Mouse (Mus musculus): ENCODE measurements at regions not wholly inside any gene's neighbourhood (a gene's known extent, or its start where the extent isn't known, plus 50 kb on each side); places are given as distances from the start of the nearest gene placed in this dataset.

DNA sequence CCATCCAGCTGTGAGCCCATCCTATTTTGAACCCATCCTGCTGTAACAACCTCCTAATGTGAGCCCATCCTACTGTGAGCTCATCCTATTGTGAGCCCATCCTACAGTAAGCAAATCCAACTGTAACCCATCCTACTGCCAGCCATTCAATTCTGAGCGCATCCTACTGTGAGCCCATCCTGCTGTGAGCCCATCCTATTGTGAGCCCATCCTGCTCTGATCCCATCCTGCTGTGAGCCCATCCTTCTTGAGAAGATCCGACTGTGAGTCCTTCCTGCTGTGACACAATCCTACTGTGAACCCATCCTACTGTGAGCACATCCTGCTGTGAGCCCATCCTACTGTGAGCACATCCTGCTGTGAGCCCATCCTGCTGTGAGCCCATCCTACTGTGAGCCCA lies 175.5 kb upstream of the Rybp start:
- H3K27ac ChIP-seq (ENCODE audit: low read depth, low read length) = no peak overlapping the region
- no peaks in the 10 kb centered on the region for H3K36me3 ChIP-seq (ENCODE audit: control insufficient read depth, insufficient read depth)
- H3K9me3 ChIP-seq (ENCODE audit: control insufficient read depth) = no peaks in the 10 kb centered on the region
- no peak for TF ChIP-seq CTCF (IDR thresholded peaks at IDR 0.05; ENCODE audit: low read depth)
- no peak for ATAC-seq
- WGBS = 88% methylated on average over 2 of the region's 2 CpGs
- H3K4me2 ChIP-seq (replicated peaks; ENCODE audit: low read depth) = no peak overlapping the region
- no peak overlapping the region for H3K4me3 ChIP-seq (ENCODE audit: low read depth, low read length)
- no peaks in the 10 kb centered on the region for H3K27me3 ChIP-seq (replicated peaks; ENCODE audit: control insufficient read depth, insufficient read depth, low read length)
- H3K9ac ChIP-seq (ENCODE audit: low read depth, low read length) = no peak overlapping the region
- H3K4me1 ChIP-seq (replicated peaks; ENCODE audit: control insufficient read depth, insufficient read depth, low read length) = no peaks in the 10 kb centered on the region

DNA sequence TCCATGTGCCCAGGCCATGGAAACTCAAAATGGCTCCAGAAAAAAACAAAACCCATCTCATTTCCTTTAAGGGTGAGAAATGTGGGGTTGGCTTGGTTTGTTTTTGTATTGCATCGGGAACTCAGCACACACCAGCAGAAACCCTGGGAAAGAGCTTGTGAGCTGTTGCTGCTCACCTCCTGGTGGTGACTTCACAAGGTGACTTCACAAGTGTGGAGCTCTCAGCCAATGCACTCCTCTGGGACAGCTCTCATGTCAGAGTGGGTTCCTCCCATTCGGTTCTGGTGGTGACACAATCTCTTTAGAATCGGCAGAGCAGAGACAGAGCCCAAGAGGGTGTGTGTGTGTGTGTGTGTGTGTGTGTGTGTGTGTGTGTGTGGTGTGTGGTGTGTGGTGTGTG lies 166.1 kb upstream of the Rybp start:
- Histone ChIP-seq H3K9ac (ENCODE audit: low read depth, low read length) (no peak overlapping the region), H3K27me3 (replicated peaks; ENCODE audit: control insufficient read depth, insufficient read depth, low read length) (no peaks in the 10 kb centered on the region), H3K9me3 (ENCODE audit: control insufficient read depth) (0 out of 2 replicates have a peak, but pooled peaks cover 3% of the 10 kb centered on the region), H3K4me2 (replicated peaks; ENCODE audit: low read depth) (no peak overlapping the region), H3K36me3 (ENCODE audit: control insufficient read depth, insufficient read depth) (no peaks in the 10 kb centered on the region; the same call in 1 of the 2 replicates), H3K27ac (ENCODE audit: low read depth, low read length) (no peak overlapping the region), H3K4me3 (ENCODE audit: low read depth, low read length) (no peak overlapping the region), H3K4me1 (replicated peaks; ENCODE audit: control insufficient read depth, insufficient read depth, low read length) (no peaks in the 10 kb centered on the region)
- TF ChIP-seq CTCF (IDR thresholded peaks at IDR 0.05; ENCODE audit: low read depth) = peak; percentile 3; the same call in 1 of the 2 replicates
- ATAC-seq = no peak
- WGBS = 89% methylated on average over 3 of the region's 3 CpGs

DNA sequence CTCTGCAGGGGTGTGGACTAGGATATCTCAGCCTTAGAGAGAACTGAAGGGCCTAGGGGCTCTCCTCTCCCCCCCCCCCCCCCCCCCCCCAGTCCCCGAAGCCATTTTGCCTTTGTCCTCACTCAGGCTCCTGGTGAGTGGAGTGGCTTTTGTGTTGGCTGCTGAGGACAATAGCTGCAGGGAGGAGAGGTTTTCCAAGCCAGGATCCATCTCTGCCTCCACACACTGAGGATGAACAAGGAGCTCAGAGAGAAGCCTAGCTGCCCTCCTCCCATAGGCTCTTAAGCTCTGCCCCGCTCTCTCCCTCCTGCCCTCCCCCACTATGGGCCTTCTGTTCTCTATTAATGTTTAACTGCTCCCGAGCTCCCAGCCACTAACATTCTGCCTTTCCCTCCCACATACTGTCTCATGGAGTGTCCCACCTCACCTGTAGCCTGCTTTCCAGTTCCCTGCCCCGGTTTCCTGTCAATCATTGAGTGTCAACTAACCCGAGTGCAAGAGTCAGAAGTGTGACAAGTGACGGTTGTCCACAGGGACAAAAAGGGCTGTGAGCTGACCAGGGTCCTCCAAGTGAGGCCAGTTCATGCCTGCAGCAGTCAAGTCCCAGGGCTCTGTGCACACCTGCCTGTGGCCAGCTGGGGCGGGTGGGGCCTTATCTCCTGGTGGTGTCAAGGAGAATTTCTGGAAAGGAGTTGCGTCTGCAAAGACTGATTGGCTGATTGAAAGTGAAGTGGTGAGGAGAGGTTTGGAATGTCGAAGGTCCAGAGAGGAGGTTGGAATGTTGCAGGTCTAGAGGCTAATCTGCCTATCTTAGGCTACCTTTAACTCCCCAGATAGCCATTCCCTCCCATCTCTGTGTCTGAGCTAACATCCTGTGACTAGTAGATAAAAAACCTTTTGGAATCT lies 165.1 kb upstream of the Rybp start:
- no peak overlapping the region; the same call in 1 of the 2 replicates for H3K4me2 ChIP-seq (replicated peaks; ENCODE audit: low read depth)
- H3K4me1 ChIP-seq (replicated peaks; ENCODE audit: control insufficient read depth, insufficient read depth, low read length) = no peaks in the 10 kb centered on the region
- 34% methylated on average over 8 of the region's 9 CpGs for WGBS
- H3K27ac ChIP-seq (ENCODE audit: low read depth, low read length) = no peak overlapping the region
- H3K9ac ChIP-seq (ENCODE audit: low read depth, low read length) = no peak overlapping the region
- no peaks in the 10 kb centered on the region; the same call in 1 of the 2 replicates for H3K36me3 ChIP-seq (ENCODE audit: control insufficient read depth, insufficient read depth)
- peak; percentile 60 for ATAC-seq
- 0 out of 2 replicates have a peak, but pooled peaks cover 3% of the 10 kb centered on the region for H3K9me3 ChIP-seq (ENCODE audit: control insufficient read depth)
- no peaks in the 10 kb centered on the region for H3K27me3 ChIP-seq (replicated peaks; ENCODE audit: control insufficient read depth, insufficient read depth, low read length)
- 0 out of 2 replicates have a peak, but pooled peaks have one; percentile 8 for TF ChIP-seq CTCF (IDR thresholded peaks at IDR 0.05; ENCODE audit: low read depth)
- no peak overlapping the region for H3K4me3 ChIP-seq (ENCODE audit: low read depth, low read length)

- 95% methylated on average over 6 of the region's 6 CpGs for WGBS
- no peak for ATAC-seq
- Histone ChIP-seq H3K4me1 (replicated peaks; ENCODE audit: control insufficient read depth, insufficient read depth, low read length) (no peaks in the 10 kb centered on the region), H3K9me3 (ENCODE audit: control insufficient read depth) (0 out of 2 replicates have a peak, but pooled peaks cover 3% of the 10 kb centered on the region), H3K27me3 (replicated peaks; ENCODE audit: control insufficient read depth, insufficient read depth, low read length) (no peaks in the 10 kb centered on the region), H3K4me2 (replicated peaks; ENCODE audit: low read depth) (no peak overlapping the region), H3K36me3 (ENCODE audit: control insufficient read depth, insufficient read depth) (no peaks in the 10 kb centered on the region; the same call in 1 of the 2 replicates), H3K9ac (ENCODE audit: low read depth, low read length) (no peak overlapping the region), H3K27ac (ENCODE audit: low read depth, low read length) (no peak overlapping the region), H3K4me3 (ENCODE audit: low read depth, low read length) (no peak overlapping the region)
- TF ChIP-seq CTCF (IDR thresholded peaks at IDR 0.05; ENCODE audit: low read depth) = no peak
These were observed 162.8 kb upstream of the Rybp start for GRCm38 (mm10) chr6:100450108-100450507.

DNA sequence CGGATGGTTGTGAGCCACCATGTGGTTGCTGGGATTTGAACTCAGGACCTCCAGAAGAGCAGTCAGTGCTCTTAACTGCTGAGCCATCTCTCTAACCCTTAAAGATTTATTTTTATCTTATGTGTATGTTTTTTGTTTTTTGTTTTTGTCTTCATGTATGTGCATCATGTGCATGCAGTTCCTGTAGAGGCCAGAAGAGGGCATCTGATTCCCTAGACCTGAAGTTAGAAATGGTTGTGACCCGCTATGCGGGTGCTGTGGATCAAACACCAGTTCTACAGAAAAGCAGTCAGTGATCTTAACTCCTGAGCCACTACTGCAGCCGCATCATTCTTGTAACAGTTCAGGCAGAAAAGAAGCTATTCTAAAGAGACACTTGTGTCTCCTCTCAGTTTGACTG lies 161.8 kb upstream of the Rybp start:
- WGBS = over 99% methylated on average over 4 of the region's 4 CpGs
- Histone ChIP-seq H3K27ac (ENCODE audit: low read depth, low read length) (no peak overlapping the region), H3K4me3 (ENCODE audit: low read depth, low read length) (no peak overlapping the region), H3K4me1 (replicated peaks; ENCODE audit: control insufficient read depth, insufficient read depth, low read length) (no peaks in the 10 kb centered on the region), H3K27me3 (replicated peaks; ENCODE audit: control insufficient read depth, insufficient read depth, low read length) (no peaks in the 10 kb centered on the region), H3K9me3 (ENCODE audit: control insufficient read depth) (0 out of 2 replicates have a peak, but pooled peaks cover 3% of the 10 kb centered on the region), H3K9ac (ENCODE audit: low read depth, low read length) (no peak overlapping the region), H3K36me3 (ENCODE audit: control insufficient read depth, insufficient read depth) (no peaks in the 10 kb centered on the region; the same call in 1 of the 2 replicates), H3K4me2 (replicated peaks; ENCODE audit: low read depth) (no peak overlapping the region)
- ATAC-seq = no peak
- no peak; the same call in 1 of the 2 replicates for TF ChIP-seq CTCF (IDR thresholded peaks at IDR 0.05; ENCODE audit: low read depth)

- 5% methylated on average over 1 of the region's 1 CpGs for WGBS
- TF ChIP-seq CTCF (IDR thresholded peaks at IDR 0.05; ENCODE audit: low read depth) = no peak
- Histone ChIP-seq H3K4me2 (replicated peaks; ENCODE audit: low read depth) (no peak overlapping the region), H3K4me3 (ENCODE audit: low read depth, low read length) (no peak overlapping the region), H3K27me3 (replicated peaks; ENCODE audit: control insufficient read depth, insufficient read depth, low read length) (no peaks in the 10 kb centered on the region), H3K9me3 (ENCODE audit: control insufficient read depth) (0 out of 2 replicates have a peak, but pooled peaks cover 3% of the 10 kb centered on the region), H3K9ac (ENCODE audit: low read depth, low read length) (no peak overlapping the region), H3K4me1 (replicated peaks; ENCODE audit: control insufficient read depth, insufficient read depth, low read length) (no peaks in the 10 kb centered on the region), H3K27ac (ENCODE audit: low read depth, low read length) (no peak overlapping the region), H3K36me3 (ENCODE audit: control insufficient read depth, insufficient read depth) (no peaks in the 10 kb centered on the region)
- ATAC-seq = no peak
These were observed 159.9 kb upstream of the Rybp start for GRCm38 (mm10) chr6:100447211-100447610.
